Mouse (Mus musculus) testis, postnatal 10 days (tissue): ENCODE results near the gene Nudt12.
A peak's percentile ranks its signal among the peaks of the same experiment; 100 is the strongest.

ENCODE experiments used
- DNase-seq: peaks from one replicate; pipeline ENCODE4 v3.0.0; 2021; ENCODE audit warnings: low spot score

Nudt12 gene

DNA sequence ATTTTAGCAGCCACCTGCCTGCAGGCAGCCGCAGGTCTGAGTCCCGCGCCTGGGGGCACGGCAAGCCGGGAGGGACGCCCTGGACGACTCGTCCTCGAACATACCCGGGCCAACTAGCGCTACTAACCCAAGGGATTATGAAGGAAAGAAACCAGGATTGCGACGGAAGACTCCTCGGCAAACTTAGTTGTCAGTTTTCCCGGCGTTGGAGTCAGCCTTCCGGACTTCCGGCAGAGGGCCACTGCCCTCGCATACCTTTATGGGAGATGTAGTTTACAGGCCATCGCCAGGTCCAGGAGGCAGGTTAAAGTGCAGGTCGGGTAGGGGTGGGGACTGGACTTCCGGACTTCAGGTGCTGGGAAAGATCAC lies at the start of gene Nudt12:
Nudt12 (minus strand) TSS at position 282 of the 369 bp plus-strand sequence.
- DNase-seq, result peak; percentile 73

DNA sequence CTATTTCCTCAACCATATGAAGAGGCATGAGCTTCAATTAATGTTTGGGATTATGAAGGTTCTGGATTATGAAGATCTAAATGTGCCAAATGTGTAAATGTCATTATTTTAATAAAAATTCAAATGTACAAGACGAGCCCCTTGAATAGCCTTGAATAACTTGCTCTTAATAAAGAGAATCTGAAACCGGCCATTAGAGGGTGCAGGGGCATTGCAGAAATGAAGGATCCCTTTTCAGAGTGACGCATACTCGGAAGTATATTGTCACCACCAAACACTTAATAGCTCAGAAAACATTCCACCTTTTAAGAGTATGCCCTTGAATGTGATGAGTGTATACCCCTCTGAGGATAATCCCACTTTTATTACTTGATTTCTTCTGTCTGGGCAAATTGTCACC lies 40.1 kb upstream of the Nudt12 start:
- DNase-seq, result no peak

DNA sequence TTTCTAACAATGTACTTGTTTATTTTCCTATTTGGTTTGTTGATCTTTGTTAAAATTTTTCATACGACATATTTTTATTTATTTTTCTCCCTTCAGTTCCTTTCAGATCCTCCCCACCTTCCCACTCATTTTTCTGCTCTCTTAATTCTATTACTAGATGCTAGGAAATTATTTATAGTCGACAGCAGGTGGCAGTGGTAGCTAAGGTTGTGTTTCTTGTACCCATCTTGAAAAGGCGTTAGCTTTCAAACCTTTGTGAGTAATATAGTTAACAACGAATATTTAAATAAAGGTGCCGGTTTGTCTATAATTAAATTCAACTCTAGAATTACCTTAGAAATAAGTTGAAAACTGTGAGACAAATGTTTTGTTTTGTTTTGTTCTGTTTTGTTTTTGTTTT lies 26.6 kb upstream of the Nudt12 start:
- no peak for DNase-seq

DNA sequence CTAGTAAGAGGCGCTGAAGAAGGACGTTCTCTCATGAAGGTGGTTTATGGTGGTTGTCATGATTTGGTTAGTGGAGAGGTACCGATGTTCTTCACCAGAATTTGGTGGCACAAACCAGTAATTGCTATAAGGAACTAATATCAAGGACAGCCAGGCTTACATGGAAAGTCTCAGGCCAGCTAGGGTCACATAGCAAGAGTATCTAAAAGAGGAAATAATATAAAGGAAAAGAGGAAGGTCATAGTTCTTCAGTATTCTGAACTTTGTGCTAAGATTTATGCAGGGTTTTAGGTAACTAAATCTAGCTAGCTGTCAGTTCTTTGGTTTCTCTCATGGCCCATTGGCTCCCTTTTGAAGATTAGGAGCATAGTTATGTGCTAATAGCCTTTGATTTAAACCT lies 20.3 kb upstream of the Nudt12 start:
- DNase-seq, result no peak

DNA sequence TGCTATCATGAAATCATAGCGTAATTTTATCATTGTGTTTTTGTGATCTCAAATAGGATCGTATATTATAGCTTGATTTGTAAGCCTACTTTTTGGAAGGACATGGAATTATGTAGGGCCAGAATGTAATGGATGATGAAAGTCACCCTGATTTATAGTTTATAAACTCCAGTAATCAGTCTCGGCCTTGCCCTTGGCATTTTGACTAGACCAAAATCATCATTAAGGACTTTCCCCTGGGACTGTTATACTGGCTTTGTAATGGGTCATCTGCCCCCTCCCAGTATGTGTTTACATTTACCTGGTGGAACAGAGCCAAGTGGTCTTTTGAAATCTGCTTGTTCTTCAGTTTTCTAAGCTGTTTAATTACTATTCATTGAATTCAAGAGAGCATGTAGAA lies 13.2 kb upstream of the Nudt12 start:
- no peak for DNase-seq

DNA sequence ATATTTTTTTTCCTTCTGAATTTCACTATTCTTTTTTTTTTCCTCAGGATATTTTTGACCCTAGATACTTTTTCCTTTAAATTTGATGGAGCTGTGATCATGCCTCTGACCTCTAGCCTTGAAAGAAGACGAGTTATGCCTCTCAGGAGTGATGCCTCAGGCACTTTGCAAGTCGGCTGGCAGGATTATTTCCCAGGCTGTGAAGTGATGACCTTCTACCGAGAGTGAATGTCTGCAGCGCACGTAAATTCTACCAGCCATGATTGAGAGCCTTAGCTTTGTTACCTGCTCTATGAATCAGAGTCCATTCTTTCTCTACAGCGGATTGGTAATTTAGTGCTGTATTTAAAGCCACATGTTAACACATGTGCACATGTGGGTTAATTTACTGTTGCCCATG lies 11.3 kb upstream of the Nudt12 start:
- no peak for DNase-seq

DNA sequence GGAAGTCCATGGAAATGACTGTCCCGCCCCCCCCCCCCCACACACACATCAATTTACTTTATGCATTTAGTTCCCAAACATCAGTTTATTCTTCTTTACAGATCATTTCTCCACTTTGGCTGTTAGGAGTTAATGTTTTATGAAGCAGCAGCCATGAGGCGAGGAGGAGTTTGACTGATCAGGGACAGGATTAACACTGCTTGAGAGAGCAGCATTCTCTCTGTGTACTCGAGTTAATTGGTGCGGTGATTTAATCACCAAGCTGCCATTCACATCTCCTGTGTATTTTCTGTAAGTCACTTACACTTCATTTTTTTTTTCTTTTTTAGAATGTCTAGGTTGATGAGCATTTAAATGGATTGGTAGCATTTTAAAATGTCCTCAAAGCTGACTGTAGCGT lies 10.8 kb upstream of the Nudt12 start:
- DNase-seq, result no peak

DNA sequence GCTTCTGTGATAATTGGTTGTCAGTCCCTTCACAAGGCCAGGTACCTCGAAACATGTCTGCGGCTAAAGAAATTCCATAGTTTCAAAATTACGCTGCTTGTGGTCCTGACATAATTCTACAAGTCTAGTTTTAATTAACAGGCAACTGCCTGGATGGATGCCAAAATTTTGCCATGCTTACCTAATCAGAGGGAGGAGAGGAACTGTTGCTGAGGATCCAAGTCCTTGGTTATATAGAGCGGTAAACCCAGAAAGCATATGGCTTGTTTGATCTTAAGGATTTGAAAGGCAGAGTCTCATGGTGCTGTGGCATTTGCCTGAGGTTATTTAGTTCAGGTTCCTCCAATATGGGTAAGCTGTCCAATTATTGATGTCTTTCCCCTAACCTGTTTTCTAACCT lies 5.5 kb upstream of the Nudt12 start:
- DNase-seq, result no peak

DNA sequence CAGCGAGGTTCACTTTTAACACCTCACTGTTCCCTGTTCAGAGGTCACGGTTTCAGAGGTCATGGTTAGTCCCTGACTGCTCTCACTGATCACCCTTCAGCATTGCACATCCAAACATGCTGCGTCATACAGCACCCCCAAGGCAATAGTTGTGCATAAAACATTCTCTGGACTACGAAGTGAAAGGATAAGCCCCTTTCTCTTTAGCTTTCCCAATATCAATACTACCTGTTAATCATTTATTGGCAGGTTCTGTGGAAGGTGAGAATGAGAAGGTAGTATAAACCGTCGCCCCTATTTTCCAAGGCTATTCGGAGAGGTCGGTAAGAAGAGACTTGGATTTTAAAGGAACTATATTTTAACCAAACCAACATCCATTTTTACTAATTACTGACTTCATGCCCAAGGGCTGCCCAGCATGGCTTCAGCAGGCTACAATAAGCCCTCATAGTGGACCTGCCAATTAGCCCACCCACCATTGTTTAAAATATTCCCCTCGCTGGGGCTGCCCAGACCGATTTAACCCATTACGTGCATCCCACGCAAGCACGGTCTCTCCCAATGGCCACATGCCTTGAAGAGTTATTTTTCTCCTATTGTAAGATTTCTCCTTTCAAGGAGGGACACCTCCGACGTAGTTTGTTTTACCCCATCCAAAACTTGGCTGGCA lies 616 bp downstream of the Nudt12 start:
- DNase-seq, result no peak

DNA sequence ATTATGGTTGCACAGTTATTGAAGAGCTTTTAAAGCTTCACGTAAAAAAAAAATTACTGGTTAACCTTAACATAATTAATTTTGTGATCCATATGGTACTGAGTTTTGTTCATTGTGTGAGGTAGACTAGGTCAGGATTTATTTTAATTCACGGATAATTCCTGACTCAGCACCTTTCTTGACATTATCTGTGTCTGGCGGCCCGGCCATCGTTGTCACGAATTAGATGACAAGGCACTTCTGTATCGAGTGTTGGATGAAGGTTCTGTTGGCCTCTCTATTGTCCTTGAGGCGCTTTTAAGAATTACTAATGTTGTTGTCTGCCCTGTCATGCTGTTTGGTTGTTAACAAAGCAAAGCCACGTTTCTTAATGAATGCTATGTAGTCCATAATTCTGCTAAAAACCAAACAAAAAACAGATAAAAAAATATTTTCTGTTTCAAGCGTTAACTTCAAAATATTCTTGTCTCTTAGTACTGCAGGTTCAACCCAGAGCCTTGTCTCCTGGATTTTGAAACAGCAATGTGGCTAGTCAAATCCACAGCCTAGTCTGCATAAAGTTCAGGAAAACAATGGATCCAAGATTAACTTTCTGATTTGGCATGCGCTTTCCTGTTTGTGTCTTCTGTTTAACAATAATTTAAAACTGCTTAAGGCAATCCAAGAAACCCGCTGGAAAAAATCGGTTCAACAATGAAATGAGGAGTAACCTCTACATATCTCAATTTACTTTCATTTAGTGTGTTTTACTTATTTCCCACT lies 1.4 kb downstream of the Nudt12 start:
- no peak for DNase-seq

DNA sequence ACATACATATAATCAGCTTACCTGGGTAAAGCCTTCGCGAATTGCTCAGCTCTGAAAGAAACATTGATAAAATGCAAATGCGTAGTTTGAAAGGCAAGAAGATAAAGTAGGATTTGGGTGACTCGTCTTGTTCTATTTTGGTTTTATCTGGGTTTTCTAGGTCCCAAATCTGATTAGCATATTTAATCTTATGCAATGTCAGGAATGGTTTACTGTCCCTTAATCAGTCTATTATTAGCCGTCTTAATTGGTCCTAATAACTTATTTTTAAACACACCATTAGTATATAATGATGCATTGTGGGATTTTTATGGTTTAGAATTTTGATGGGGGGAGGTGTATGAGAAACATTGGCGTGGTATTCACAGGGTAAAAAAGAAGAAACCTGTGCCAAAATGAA lies 21.9 kb downstream of the Nudt12 start, which contains the start of gene Pdzph1:
Pdzph1 (minus strand) TSS at position 101 of the 400 bp plus-strand sequence.
- DNase-seq, result no peak

DNA sequence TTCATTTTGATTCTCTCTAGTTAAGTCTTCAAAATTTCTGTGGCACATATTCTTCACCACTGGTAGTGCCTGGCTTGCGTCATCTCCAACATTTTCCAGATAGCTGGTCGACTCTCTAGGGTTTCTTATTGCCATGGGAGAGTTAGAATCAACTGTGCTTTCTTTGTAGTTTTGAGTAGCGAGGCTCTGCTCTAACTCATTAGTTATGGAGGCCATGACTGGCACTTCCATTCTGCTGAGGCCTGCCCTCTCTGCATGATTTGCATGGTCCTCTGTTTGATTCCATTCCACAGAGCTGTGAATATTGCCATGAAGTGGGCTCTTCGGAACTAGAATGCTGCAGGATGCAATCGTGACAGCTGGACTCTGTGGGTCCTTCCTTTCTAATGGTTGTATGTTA lies 39.9 kb downstream of the Nudt12 start:
- DNase-seq, result no peak

DNA sequence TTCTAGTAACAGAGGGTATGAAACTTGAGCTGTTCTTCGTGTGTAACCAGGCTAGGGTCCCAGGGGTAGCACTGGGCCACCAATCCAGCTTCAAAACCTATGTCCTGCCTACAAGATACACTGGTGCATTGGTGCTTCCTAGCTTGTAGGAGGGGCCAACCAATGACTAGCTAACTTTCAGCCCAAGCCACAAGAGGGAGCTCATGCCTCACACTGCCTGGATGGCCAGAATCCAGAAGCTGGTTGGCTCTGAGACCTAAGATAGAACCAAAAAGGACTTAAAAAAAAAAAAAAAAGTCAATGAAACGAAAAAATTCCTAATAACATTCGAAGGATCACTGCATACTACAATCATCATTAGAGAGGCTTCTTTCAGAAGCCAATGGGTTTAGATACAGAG lies 53.3 kb downstream of the Nudt12 start:
- peak; percentile 44 for DNase-seq

DNA sequence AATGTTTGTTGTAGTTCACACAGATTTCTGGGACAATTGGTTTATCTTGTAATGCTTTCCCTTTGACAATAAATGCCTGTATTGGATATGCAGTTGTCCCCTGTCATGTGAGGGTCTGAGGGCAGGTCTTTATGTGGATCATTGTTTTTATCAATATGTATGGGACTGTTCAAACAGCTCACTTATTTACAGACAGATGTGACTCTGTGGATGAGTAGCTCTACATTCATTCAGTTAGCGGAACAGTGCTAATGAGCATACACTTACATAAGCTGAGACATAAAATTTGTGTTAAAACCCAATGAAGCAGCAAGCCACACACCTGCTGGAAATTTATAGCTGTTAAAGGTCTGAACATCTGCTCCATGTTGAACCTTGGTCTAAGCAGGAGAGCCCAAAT lies 56.1 kb downstream of the Nudt12 start:
- no peak for DNase-seq
